Mouse (Mus musculus) forebrain, postnatal 0 days (tissue): ENCODE results near the gene Cntrl. TPM values are rescaled to one million over a fixed set of nuclear protein-coding genes. Genes with fewer than 3 reads are reported as not detected.

Experiments used
- ATAC-seq: fragments of 200-750 bp; cut with Nextera tagmentation; 2 replicates; pipeline ENCODE4 v1.8.0; 2017; ENCODE audit warnings: mild to moderate bottlenecking, moderate library complexity
- DNase-seq: peaks from one replicate; pipeline ENCODE4 v3.0.0-alpha.2; 2015
- H3K27ac ChIP-seq: fragments of 300-500 bp; sonication (generic); 2 replicates; pipeline ENCODE4 v1.5.1; 2014; ENCODE audit warnings: low read depth, mild to moderate bottlenecking, antibody characterized with exemption, low read length, moderate library complexity, mixed read lengths
- H3K27me3 ChIP-seq: fragments of 300-500 bp; sonication (generic); 2 replicates; pipeline ENCODE4 v1.6.1; 2014; ENCODE audit warnings: mild to moderate bottlenecking, low read length, mixed read lengths; ENCODE audit not compliant: insufficient read depth
- H3K36me3 ChIP-seq: fragments of 300-500 bp; sonication (generic); 2 replicates; pipeline ENCODE4 v1.6.1; 2014; ENCODE audit warnings: mild to moderate bottlenecking, moderate library complexity; ENCODE audit not compliant: insufficient read depth
- H3K4me1 ChIP-seq: fragments of 300-500 bp; sonication (generic); 2 replicates; pipeline ENCODE4 v1.6.1; 2014; ENCODE audit warnings: antibody characterized with exemption; ENCODE audit not compliant: insufficient read depth
- H3K4me2 ChIP-seq: fragments of 300-500 bp; sonication (generic); 2 replicates; pipeline ENCODE4 v1.6.1; 2014; ENCODE audit warnings: low read depth, mild to moderate bottlenecking, moderate library complexity
- H3K4me3 ChIP-seq: fragments of 300-500 bp; sonication (generic); 2 replicates; pipeline ENCODE4 v1.5.1; 2014; ENCODE audit warnings: low read depth, low read length, mixed read lengths
- H3K9ac ChIP-seq: fragments of 300-500 bp; sonication (generic); 2 replicates; pipeline ENCODE4 v1.6.1; 2014; ENCODE audit warnings: mild to moderate bottlenecking
- H3K9me3 ChIP-seq: fragments of 300-500 bp; sonication (generic); 2 replicates; pipeline ENCODE4 v1.6.1; 2016; ENCODE audit warnings: low read length
- CTCF ChIP-seq: sonication (generic); IDR thresholded peaks from 2 replicates; pipeline ENCODE4 v1.5.1; 2016; ENCODE audit warnings: antibody characterized with exemption, control low read depth, low read depth
- WGBS: fragments of 180-500 bp; shearing (Covaris S2); extraction: QIAGEN DNeasy Blood & Tissue Kit; methylation state at CpG from one replicate; pipeline ENCODE4 v1.1.7; 2014; 5-methylcytosine and 5-hydroxymethylcytosine counted together
- polyA plus RNA-seq: library from polyadenylated mRNA; unstranded; fragments of >200 nt; fragmentation: Nextera tagmentation; extraction: Ambion mirVana; gene quantifications from 2 replicates; pipeline ENCODE4 v1.2.1, GENCODE M21; 2015
- total RNA-seq: library from RNA; depleted of rRNA; stranded (reverse); fragments of >200 nt; gene quantifications from 2 replicates; pipeline ENCODE4 v1.2.3, GENCODE M21; 2014; rRNA removed

The Cntrl gene
- total RNA-seq: 10.4 and 17.4 TPM in 2 replicates
- 5.5 and 7.0 TPM in 2 replicates for polyA plus RNA-seq

DNA sequence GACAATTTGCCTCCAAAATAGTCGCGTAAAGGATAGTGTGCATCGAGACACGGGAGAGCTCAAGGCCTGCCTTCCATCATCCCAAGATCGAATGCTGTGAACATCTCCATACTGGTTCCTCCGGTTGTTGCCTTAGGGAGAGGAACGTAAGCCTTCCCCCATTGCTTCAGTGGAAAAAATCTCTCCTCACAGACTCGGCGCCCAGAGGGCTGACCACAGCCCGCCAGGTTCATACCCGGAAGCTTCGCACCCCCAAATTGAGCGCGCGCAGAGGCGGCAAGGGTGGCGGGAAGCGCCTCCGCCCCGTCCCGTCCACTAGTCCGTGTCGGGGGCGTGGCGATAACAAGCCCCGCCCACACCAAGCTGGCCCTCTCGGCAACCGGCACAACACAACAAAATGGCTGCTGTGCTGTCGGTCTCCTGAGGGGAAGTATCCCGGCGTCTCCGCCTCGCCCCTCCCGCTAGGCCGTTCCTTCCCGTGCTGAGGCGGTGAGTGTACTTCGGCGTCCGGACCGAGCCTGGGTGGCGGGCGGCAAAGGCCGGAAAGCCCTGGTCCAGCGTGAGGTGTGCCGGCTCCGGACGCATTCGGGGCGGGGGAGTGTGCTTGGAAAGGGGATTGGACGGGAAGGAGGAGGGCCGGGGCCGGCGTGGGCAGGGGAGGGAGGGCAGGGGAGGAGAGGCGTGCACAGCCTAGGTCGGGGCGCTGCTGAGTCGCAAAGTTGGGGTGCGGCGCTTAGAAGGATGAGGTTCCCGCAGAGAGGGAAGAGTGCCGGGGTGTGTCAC lies at the start of gene Cntrl:
Gene Cntrl (plus strand): TSS at position 352 of the 783 bp plus-strand sequence.
- peak; percentile 94 for ATAC-seq
- peak; percentile 23; the same call in 1 of the 2 replicates for TF ChIP-seq CTCF
- H3K9ac ChIP-seq: peak within 1 kb of the TSS; percentile 77

DNA sequence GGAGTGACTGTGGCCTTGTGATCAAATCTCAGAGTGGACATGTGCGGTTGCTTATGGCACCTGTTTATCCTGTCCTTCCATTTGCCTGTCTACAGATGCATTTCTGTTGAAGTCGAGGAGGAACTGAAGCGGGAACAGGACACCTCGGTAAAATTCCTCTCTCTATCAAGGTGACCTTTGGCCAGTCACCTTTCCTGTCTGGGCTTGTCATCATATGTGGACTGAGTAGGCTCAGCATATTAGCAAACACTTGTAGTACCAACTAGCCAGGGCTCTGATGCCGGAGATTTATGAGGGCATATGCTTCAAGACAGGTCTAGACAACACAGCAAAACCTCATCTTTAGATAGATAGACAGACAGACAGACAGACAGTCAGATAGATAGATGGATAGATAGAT lies 49.0 kb upstream of the Cntrl start:
- ATAC-seq (no peak), DNase-seq (no peak)
- H3K9ac ChIP-seq: no peak overlapping the region
- 92% methylated on average over 5 of the region's 5 CpGs for WGBS
- H3K4me2 ChIP-seq: no peak overlapping the region
- H3K9me3 ChIP-seq: no peaks in the 10 kb centered on the region
- no peak for TF ChIP-seq CTCF
- no peaks in the 10 kb centered on the region for H3K27me3 ChIP-seq
- H3K4me3 ChIP-seq: no peak overlapping the region
- no peaks in the 10 kb centered on the region for H3K4me1 ChIP-seq
- H3K36me3 ChIP-seq: no peaks in the 10 kb centered on the region
- no peak overlapping the region for H3K27ac ChIP-seq

More for the DNA sequence above, at the start of gene Cntrl:
- peak within 1 kb of the TSS; percentile 83 for H3K4me3 ChIP-seq
- DNase-seq: peak; percentile 94
- no peaks in the 10 kb centered on the region for H3K36me3 ChIP-seq
- H3K27me3 ChIP-seq: no peaks in the 10 kb centered on the region
- 0 out of 2 replicates have a peak, but pooled peaks cover 3% of the 10 kb centered on the region for H3K4me1 ChIP-seq
- H3K4me2 ChIP-seq: peak within 1 kb of the TSS; percentile 63
- peak within 1 kb of the TSS; percentile 87 for H3K27ac ChIP-seq
- no peaks in the 10 kb centered on the region for H3K9me3 ChIP-seq
- under 1% methylated on average over 60 of the region's 62 CpGs for WGBS

DNA sequence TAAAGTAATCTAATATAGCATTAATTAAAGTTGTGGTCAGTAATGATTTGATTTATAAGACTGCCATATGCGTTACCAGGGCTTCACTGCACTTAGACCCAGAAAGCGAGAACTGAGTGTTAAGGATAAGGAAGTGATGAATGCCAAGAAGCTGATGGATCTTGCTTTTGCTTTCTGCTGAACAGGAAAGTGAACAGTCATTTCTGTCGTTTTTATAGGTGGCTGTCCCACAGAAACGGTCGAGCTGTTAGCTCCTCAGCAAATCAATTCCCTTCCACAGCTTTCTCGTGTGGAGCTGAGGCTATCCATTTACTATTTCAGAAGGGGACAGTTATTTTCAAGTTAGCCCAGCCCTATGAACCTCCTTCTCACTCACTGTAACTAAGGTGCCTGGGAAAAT lies 48.4 kb upstream of the Cntrl start:
- Histone ChIP-seq H3K4me3 (no peak overlapping the region), H3K27me3 (no peaks in the 10 kb centered on the region), H3K4me1 (no peaks in the 10 kb centered on the region), H3K27ac (no peak overlapping the region), H3K36me3 (no peaks in the 10 kb centered on the region), H3K9ac (no peak overlapping the region), H3K9me3 (no peaks in the 10 kb centered on the region), H3K4me2 (no peak overlapping the region)
- no peak for ATAC-seq
- no peak for TF ChIP-seq CTCF
- DNase-seq: no peak
- 83% methylated on average over 6 of the region's 6 CpGs for whole genome bisulfite sequencing

DNA sequence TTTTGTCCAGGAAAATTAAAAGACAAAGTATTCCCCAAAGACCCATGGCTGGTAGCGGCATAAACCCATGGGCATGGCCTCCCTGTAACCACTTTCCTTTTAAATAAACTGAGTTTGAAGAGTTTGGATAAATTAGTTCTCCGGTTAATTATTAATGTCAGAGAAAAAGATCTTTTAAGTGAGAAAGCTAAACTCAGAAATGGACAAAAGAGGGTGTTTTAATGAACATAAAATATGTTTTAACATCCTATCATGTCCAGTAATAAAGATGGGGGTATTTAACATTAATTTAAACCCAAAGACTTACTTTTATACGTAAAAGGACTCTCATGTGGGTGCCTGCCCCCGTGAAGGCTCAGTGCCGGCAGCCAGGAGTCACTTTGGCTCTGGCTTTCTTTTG lies 48.0 kb upstream of the Cntrl start, which contains the start of gene Hc:
Gene Hc (minus strand): TSS at position 101 of the 400 bp plus-strand sequence.
- Histone ChIP-seq H3K4me2 (no peak within 1 kb of the TSS), H3K36me3 (no peaks in the 10 kb centered on the region), H3K27me3 (no peaks in the 10 kb centered on the region), H3K4me3 (no peak within 1 kb of the TSS), H3K27ac (no peak within 1 kb of the TSS), H3K9me3 (no peaks in the 10 kb centered on the region), H3K4me1 (no peaks in the 10 kb centered on the region), H3K9ac (no peak within 1 kb of the TSS)
- no peak for ATAC-seq
- WGBS: 92% methylated on average over 5 of the region's 5 CpGs
- no peak for DNase-seq
- no peak for TF ChIP-seq CTCF

DNA sequence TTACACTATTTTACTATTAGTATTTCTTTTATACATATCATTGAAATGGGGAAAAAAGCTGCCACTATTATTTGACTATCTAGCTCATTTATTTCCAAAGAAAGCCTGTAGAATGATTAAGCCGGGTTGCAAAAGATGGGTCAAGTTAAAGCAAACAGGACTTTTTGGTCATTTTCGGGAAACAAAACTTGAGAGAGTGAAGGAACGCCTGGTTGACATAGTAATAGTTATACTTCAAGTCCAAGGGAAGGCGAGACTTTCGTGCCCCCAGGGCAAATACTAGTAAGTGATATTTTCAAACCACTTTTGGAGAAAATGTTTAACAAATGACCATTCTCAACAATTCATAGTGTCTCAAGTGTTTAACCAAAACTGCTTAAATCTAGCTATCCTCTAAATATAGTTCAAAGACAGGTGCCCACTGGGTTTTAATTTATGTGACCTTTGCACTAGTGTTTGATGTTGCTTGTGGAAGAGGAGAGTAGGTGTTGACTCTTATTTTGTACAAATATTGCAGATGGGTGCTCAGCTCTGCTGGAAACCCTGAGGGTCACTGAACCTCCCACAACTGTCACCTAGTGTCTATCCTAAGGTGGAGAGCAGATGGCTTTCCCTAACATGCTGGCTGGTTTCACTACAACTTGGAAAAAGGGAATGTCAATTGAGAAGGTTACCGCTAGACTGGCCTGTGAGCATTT lies 45.8 kb upstream of the Cntrl start:
- no peak overlapping the region for H3K4me3 ChIP-seq
- H3K36me3 ChIP-seq: no peaks in the 10 kb centered on the region
- 91% methylated on average over 6 of the region's 6 CpGs for WGBS
- H3K4me1 ChIP-seq: no peaks in the 10 kb centered on the region
- no peak for DNase-seq
- no peak for TF ChIP-seq CTCF
- no peak for ATAC-seq
- H3K27ac ChIP-seq: no peak overlapping the region
- no peaks in the 10 kb centered on the region for H3K9me3 ChIP-seq
- H3K4me2 ChIP-seq: no peak overlapping the region
- no peak overlapping the region for H3K9ac ChIP-seq
- H3K27me3 ChIP-seq: no peaks in the 10 kb centered on the region

DNA sequence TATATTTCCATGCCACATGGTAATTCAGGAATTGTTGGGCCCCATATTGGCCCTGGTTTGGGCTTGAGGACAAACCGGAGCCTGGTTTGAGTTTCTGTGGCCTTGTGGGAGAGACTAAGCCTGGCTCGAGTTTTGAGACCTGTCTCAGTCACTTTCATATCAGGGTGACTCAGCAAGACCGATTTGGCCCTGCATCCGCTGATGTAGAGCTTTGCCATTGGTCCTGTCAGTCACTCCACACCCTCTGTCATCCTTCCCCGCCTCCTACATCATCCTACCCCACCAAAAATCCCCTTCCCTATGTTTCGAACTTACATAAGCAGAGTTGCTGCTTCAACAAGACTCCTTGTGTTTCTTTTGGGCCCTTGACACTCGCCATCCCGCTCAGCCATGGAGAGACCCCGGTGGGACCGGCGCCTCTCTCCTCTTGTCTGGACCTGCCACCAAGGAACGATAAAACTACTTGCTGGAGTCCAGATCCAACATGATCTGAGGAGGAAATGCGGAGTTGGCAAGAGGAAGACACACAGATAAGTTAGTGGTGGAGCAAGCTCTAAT lies 42.7 kb upstream of the Cntrl start:
- no peak for ATAC-seq
- H3K4me3 ChIP-seq: no peak overlapping the region
- H3K27me3 ChIP-seq: no peaks in the 10 kb centered on the region

More for the DNA sequence above, 42.7 kb upstream of the Cntrl start:
- H3K4me2 ChIP-seq: no peak overlapping the region
- 92% methylated on average over 13 of the region's 13 CpGs for WGBS
- H3K36me3 ChIP-seq: no peaks in the 10 kb centered on the region
- H3K4me1 ChIP-seq: no peaks in the 10 kb centered on the region
- TF ChIP-seq CTCF: no peak
- no peak overlapping the region for H3K27ac ChIP-seq
- no peak for DNase-seq
- no peaks in the 10 kb centered on the region for H3K9me3 ChIP-seq
- H3K9ac ChIP-seq: no peak overlapping the region
